Mouse (Mus musculus): ENCODE data around the gene Gm3269.
"Not testable (repeated sequence)": the region's sequence is repeated elsewhere in the genome, so short reads cannot be mapped to it uniquely, and the experiment has no call there.

DNA sequence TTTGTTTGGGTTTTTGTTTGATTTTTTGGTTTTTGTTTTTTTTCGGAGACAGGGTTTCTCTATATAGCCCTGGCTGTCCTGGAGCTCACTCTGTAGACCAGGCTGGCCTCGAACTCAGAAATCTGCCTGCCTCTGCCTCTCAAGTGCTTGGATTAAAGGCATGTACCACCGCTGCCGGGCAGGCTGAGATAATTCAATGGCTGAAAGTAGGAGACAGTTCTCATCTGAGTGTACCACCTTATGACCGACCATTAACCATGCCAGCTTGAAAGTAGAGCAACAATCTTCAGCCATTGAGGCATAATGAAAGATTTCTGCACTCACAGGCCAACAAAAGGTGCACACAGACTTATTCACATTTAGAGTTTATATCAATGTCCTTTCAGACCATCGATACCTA is 31.5 kb upstream of the Gm3269 start:
- not testable (repeated sequence) for TF ChIP-seq CTCF (IDR thresholded peaks at IDR 0.05; ENCODE audit: extremely low read depth, insufficient read depth, insufficient read length, insufficient replicate concordance); POLR2A (IDR thresholded peaks at IDR 0.05; ENCODE audit: low read depth, low read length)

Data from spleen, adult 2 months (tissue).